Mouse (Mus musculus): ENCODE data around the gene Eif2d.

DNA sequence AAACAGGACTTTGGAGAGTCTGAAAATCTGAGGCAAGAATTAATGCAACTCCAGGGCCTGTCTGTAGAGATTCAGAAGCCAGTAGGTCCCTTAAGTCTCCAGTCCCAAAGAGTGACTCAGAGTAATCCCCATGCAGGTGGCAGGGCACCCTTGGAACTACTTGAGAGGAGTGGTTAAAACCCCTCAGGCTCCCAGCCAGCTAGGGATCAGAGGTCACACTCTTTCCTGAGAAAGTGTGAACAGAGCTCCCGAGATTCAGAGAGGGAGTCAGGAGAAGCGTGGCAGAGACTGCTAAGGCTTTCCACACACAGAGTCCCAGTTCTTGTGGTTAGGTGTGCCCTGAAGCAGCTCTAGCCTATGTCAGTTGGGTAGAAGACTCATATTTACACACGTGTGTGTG is 40.8 kb downstream of the Eif2d start:
- TF ChIP-seq CTCF (IDR thresholded peaks at IDR 0.05; ENCODE audit: low read depth) (no peak), EP300 (IDR thresholded peaks at IDR 0.05; ENCODE audit: low read depth) (no peak)

All from liver, embryonic 14.5 days (tissue).